Mouse (Mus musculus): ENCODE results near the gene Foxl1.

DNA sequence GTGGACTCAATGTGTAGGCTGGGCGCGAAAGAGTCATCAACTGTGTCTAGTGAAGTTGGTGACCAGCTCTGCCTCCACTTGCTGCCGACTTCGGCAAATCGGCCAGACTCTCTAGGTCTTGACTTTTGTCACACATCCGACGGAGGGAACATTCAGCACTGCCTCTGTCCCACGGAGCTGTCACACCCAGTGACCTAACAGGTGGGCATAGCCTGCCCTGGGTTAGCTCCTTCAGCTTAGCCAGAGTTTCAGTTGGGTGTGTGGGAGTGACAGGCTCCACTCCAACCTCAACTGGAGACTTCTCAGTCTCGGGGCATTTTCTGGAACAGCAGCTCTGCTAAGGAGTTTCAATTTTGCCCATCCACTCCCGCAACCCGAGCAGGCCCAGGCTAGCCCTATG is 6.8 kb downstream of the Foxl1 start:
- TF ChIP-seq CTCF (IDR thresholded peaks at IDR 0.05; ENCODE audit: borderline replicate concordance, extremely low read depth, insufficient read depth, insufficient read length) (no peak), POLR2A (IDR thresholded peaks at IDR 0.05; ENCODE audit: borderline replicate concordance, extremely low read depth, insufficient read depth, insufficient read length, poor library complexity, severe bottlenecking) (no peak)

All from brain, embryonic 14.5 days (tissue).